Mouse (Mus musculus) embryonic facial prominence, embryonic 13.5 days (tissue): Measurements from ENCODE around the gene Faxc. TPM values are rescaled to one million over a fixed set of nuclear protein-coding genes. Genes with fewer than 3 reads are reported as not detected.

Experiments used
- ATAC-seq: fragments of 200-750 bp; cut with Nextera tagmentation; 2 replicates; pipeline ENCODE4 v1.8.0; 2017; ENCODE audit warnings: low read depth; ENCODE audit not compliant: insufficient number of reproducible peaks, insufficient read depth, low FRiP score, low TSS enrichment
- H3K27ac ChIP-seq: fragments of 300-500 bp; sonication (generic); 2 replicates; pipeline ENCODE4 v1.5.1; 2015; ENCODE audit warnings: moderate library complexity, mild to moderate bottlenecking, inconsistent platforms
- H3K27me3 ChIP-seq: fragments of 300-500 bp; sonication (generic); 2 replicates; pipeline ENCODE4 v1.6.1; 2015; ENCODE audit warnings: mild to moderate bottlenecking, inconsistent platforms
- H3K36me3 ChIP-seq: fragments of 300-500 bp; sonication (generic); 2 replicates; pipeline ENCODE4 v1.6.1; 2015; ENCODE audit warnings: mild to moderate bottlenecking, inconsistent platforms
- H3K4me1 ChIP-seq: fragments of 300-500 bp; sonication (generic); 2 replicates; pipeline ENCODE4 v1.6.1; 2015; ENCODE audit warnings: inconsistent platforms
- H3K4me2 ChIP-seq: fragments of 300-500 bp; sonication (generic); 2 replicates; pipeline ENCODE4 v1.6.1; 2015; ENCODE audit warnings: moderate library complexity, mild to moderate bottlenecking, inconsistent platforms
- H3K4me3 ChIP-seq: fragments of 300-500 bp; sonication (generic); 2 replicates; pipeline ENCODE4 v1.5.1; 2015; ENCODE audit warnings: mild to moderate bottlenecking, inconsistent platforms
- H3K9ac ChIP-seq: fragments of 300-500 bp; sonication (generic); 2 replicates; pipeline ENCODE4 v1.6.1; 2015; ENCODE audit warnings: mild to moderate bottlenecking, inconsistent platforms
- H3K9me3 ChIP-seq: fragments of 300-500 bp; sonication (generic); 2 replicates; pipeline ENCODE4 v1.6.1; 2016; ENCODE audit warnings: inconsistent platforms
- WGBS: fragments of 180-500 bp; shearing (Covaris S2); methylation state at CpG from one replicate; pipeline ENCODE4 v1.1.7; 2015; ENCODE audit warnings: mixed read lengths; 5-methylcytosine and 5-hydroxymethylcytosine counted together
- polyA plus RNA-seq: library from polyadenylated mRNA; unstranded; fragments of >200 nt; fragmentation: Nextera tagmentation; extraction: Ambion mirVana; gene quantifications from 2 replicates; pipeline ENCODE4 v1.2.1, GENCODE M21; 2015

Faxc gene
- polyA plus RNA-seq: 7.7 and 8.3 TPM in 2 replicates

DNA sequence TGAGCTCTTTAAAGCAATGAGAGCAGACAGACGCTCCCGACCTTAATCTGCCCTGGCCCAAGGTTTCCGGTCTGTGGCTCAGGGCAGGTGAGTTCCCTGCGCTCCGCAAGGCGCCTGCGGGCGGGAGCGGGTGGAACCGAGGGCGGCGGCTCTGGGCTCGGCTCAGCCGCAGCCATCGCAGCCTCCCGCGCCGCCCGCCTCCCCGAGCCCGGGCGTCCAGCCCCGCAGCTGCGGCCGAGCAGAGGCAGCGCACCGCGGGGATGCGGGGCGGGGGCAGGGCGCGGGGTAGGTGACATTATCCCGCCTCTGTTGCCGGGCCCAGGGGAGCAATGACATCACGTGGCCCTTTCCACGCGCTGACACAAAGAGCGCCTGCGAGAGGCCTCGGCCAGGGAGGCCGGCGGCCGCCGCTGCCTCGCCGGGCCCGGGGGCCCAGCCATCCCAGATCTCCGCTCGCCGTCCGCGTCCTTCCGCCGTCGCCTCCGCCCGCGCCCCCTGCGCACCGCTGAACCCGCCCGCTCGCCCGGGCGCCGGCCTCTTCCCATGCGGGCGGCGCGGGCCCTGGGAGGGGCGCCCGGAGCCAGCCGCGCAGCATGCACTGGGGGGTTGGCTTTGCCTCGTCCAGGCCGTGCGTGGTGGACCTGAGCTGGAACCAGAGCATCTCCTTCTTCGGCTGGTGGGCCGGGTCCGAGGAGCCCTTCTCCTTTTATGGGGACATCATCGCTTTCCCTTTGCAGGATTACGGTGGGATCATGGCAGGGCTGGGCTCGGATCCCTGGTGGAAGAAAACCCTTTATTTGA, at the start of gene Faxc:
TSS of gene Faxc (plus strand) at position 359 of the 801 bp plus-strand sequence.
- peak within 1 kb of the TSS; percentile 94 for H3K9ac ChIP-seq
- under 1% methylated on average over 65 of the region's 83 CpGs for WGBS
- H3K27ac ChIP-seq: peak within 1 kb of the TSS; percentile 87
- H3K27me3 ChIP-seq: no peaks in the 10 kb centered on the region
- peak; percentile 77 for ATAC-seq
- H3K9me3 ChIP-seq: no peaks in the 10 kb centered on the region
- no peaks in the 10 kb centered on the region for H3K36me3 ChIP-seq
- H3K4me3 ChIP-seq: peak within 1 kb of the TSS; percentile 81
- peak within 1 kb of the TSS; percentile 77 for H3K4me2 ChIP-seq
- H3K4me1 ChIP-seq: peaks cover 20% of the 10 kb centered on the region

DNA sequence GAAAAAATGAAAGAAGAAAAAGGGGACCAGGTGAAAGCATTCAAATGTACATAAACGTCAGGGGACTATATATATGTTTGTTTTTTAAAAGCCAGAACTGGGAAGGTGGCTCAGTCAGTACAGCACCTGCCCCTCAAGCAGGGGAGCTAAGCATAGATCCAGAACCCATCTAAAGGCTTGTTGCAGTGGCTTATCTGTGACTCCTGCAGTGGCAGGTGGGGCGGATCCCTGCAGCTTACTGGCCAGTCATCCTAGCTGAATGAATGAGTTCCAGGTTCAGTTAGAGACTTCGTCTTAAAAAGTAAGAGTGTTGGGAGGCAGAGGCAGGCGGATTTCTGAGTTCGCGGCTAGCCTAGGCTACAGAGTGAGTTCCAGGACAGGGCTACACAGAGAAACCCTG, 48.3 kb upstream of the Faxc start:
- 88% methylated on average over 6 of the region's 6 CpGs for WGBS
- no peak overlapping the region for H3K4me2 ChIP-seq
- ATAC-seq: no peak

DNA sequence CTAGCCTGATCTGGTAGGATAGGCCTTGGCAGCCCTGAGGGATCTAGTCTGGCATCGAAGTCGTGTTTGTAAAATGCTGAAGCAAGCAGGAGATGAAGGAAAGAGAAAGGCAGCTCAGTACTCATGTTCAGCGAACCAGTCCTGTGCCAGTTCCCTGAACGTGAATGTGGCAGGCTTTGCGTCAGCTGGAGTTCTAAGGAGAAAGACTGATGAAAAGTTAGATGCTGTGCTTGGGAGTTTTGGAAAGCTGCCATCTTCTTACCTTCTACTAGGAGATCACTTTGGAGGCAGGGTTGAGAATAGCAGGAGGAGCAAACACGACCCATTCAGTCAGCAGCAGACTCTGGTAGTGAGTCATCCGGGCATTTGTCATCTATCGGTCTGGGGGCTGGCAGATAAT, 45.3 kb upstream of the Faxc start:
- ATAC-seq: no peak
- H3K4me1 ChIP-seq: no peaks in the 10 kb centered on the region
- no peaks in the 10 kb centered on the region for H3K9me3 ChIP-seq
- H3K36me3 ChIP-seq: no peaks in the 10 kb centered on the region
- H3K4me2 ChIP-seq: no peak overlapping the region
- 86% methylated on average over 8 of the region's 8 CpGs for WGBS
- H3K4me3 ChIP-seq: no peak overlapping the region
- H3K27me3 ChIP-seq: no peaks in the 10 kb centered on the region
- no peak overlapping the region for H3K9ac ChIP-seq
- H3K27ac ChIP-seq: no peak overlapping the region

More for the DNA sequence above, 48.3 kb upstream of the Faxc start:
- no peak overlapping the region for H3K4me3 ChIP-seq
- H3K9ac ChIP-seq: no peak overlapping the region
- no peak overlapping the region for H3K27ac ChIP-seq
- H3K27me3 ChIP-seq: no peaks in the 10 kb centered on the region
- H3K4me1 ChIP-seq: peaks cover 7% of the 10 kb centered on the region; the same call in 1 of the 2 replicates
- no peaks in the 10 kb centered on the region for H3K9me3 ChIP-seq
- H3K36me3 ChIP-seq: no peaks in the 10 kb centered on the region

DNA sequence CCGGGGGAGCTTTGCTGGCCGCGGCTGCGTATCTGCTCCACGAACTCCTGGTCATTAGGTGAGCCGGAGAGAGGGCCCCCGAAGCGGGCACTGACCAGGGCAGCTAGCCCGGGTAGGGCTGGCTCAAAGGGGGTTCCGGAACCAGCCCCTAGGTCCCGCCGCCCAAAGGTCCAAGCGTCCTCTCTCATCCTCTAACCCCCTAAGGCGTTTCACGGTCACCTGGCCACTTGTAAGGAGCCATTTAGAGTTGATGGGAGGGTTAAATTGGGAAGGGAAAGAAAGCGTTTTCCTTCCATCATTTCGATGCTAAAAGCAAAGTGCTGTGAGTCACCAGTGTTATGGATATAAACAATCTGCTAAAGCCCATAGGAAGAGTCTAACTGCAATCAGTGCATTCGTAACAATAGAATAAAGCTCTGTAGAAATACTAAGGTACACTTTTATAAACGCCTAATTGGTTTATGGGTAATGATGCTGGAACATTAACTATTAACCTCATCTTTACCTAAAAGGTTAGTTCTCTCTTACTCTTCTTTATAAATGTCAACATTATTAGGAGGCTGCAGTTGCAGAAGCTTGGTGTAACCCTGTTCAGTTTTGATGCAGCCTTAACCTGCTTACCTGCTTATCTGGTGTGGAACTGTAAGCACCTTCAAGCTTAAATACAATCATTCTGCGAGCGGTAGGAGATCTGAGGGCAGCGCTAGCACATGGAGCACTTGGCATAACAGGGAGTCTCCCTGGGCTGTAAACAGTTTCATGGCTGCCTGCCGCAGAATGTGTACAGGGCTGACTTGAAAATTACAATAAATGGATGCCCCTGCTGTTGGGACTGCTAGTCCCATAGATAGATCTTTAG, 872 bp downstream of the Faxc start:
- peaks cover 20% of the 10 kb centered on the region for H3K4me1 ChIP-seq
- peak overlapping the region; percentile 94 for H3K9ac ChIP-seq
- WGBS: 10% methylated on average over 23 of the region's 23 CpGs
- H3K27ac ChIP-seq: peak overlapping the region; percentile 87
- H3K36me3 ChIP-seq: peaks cover 4% of the 10 kb centered on the region
- H3K27me3 ChIP-seq: no peaks in the 10 kb centered on the region
- no peak for ATAC-seq
- no peaks in the 10 kb centered on the region for H3K9me3 ChIP-seq
- peak overlapping the region; percentile 77 for H3K4me2 ChIP-seq
- H3K4me3 ChIP-seq: peak overlapping the region; percentile 81

DNA sequence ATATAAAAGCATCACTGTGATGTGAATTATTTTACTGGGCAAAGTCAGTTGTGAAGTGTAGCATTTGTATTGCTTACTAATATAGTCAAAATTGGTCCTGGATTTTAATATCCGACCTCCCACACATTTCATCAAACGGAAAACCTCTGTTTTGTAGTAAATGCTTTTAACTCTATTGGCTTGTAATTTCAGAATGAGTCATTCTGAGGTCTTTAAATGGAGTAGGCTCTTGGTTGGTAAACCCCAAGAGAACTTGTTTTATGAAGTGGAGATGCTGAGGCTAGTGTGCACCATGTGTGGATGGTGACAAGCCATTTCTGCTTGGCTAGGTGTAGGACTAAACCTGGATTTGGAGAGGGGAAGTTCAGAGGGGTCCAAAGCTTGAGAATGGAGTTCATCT, 4.2 kb downstream of the Faxc start:
- WGBS: 89% methylated on average over 2 of the region's 2 CpGs

DNA sequence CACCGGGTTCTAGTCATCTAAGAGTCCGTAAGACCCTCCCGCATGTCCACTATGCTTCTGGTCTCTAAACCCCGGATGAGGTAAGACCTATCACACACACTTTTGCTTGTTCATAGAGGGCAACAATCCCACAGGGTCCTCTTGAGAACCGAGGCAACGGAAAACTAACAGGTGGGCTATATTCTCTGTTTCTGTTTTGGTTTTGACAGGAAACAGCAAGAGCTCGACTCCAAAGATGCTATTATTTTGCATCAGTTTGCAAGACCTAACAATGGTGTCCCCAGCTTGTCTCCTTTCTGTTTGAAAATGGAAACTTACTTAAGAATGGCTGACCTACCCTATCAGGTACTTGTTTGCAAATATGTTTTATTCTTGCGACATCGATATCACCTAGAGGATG, 5.3 kb downstream of the Faxc start:
- Histone ChIP-seq H3K36me3 (peaks cover 9% of the 10 kb centered on the region), H3K4me3 (no peak overlapping the region), H3K9ac (no peak overlapping the region), H3K4me1 (peaks cover 15% of the 10 kb centered on the region), H3K9me3 (no peaks in the 10 kb centered on the region), H3K27ac (no peak overlapping the region), H3K27me3 (no peaks in the 10 kb centered on the region), H3K4me2 (no peak overlapping the region)
- WGBS: 90% methylated on average over 9 of the region's 9 CpGs
- no peak for ATAC-seq

More for the DNA sequence above, 4.2 kb downstream of the Faxc start:
- no peak for ATAC-seq
- Histone ChIP-seq H3K27me3 (no peaks in the 10 kb centered on the region), H3K9me3 (no peaks in the 10 kb centered on the region), H3K4me1 (peaks cover 20% of the 10 kb centered on the region), H3K27ac (no peak overlapping the region), H3K9ac (no peak overlapping the region), H3K4me3 (no peak overlapping the region), H3K4me2 (no peak overlapping the region), H3K36me3 (peaks cover 9% of the 10 kb centered on the region)

DNA sequence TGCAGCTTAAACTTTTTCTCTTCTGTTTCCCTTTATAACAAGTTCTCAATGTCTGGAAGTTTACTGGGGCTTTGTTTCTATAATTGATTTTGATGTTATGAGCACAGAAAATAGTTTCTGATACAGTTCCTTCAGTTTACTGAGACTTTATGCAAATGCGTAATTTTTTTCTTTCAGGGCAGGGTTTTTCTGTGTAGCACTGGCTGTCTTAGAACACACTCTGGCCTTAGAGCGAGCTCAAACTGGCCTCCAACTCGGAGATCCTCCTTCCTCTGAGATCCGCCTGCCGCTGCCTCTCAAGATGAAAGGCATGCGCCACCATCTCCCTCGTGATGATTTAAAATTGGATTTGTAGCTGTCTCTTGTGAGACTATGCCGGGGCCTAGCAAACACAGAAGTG, 6.8 kb downstream of the Faxc start:
- 85% methylated on average over 8 of the region's 8 CpGs for WGBS
- no peak overlapping the region for H3K4me2 ChIP-seq
- H3K27me3 ChIP-seq: no peaks in the 10 kb centered on the region

DNA sequence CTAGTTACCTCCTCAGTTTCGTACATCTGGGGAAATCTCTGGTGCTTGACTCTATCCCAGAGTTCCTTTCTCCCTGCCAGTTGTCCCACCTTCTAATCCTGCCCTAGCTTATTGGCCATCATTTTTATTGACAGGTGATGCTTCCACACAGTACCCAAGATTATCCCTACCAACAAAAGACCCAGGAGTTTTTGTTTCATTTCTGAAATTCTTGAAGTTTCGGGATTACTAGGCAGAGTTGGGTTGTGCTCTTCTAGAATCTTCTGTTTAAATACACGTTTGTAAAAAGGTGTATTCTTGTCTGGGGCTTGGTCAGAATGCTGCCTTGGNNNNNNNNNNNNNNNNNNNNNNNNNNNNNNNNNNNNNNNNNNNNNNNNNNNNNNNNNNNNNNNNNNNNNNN, 13.5 kb downstream of the Faxc start:
- H3K27ac ChIP-seq: no peak overlapping the region
- no peaks in the 10 kb centered on the region for H3K4me1 ChIP-seq
- H3K4me2 ChIP-seq: no peak overlapping the region
- no peaks in the 10 kb centered on the region for H3K27me3 ChIP-seq
- 84% methylated on average over 3 of the region's 3 CpGs for WGBS
- no peaks in the 10 kb centered on the region for H3K9me3 ChIP-seq
- no peak for ATAC-seq
- 0 out of 2 replicates have a peak, but pooled peaks cover 9% of the 10 kb centered on the region for H3K36me3 ChIP-seq
- H3K4me3 ChIP-seq: no peak overlapping the region
- no peak overlapping the region for H3K9ac ChIP-seq

More for the DNA sequence above, 6.8 kb downstream of the Faxc start:
- no peak for ATAC-seq
- Histone ChIP-seq H3K4me3 (no peak overlapping the region), H3K4me1 (peaks cover 8% of the 10 kb centered on the region), H3K9ac (no peak overlapping the region), H3K9me3 (no peaks in the 10 kb centered on the region), H3K27ac (no peak overlapping the region), H3K36me3 (peaks cover 12% of the 10 kb centered on the region)

DNA sequence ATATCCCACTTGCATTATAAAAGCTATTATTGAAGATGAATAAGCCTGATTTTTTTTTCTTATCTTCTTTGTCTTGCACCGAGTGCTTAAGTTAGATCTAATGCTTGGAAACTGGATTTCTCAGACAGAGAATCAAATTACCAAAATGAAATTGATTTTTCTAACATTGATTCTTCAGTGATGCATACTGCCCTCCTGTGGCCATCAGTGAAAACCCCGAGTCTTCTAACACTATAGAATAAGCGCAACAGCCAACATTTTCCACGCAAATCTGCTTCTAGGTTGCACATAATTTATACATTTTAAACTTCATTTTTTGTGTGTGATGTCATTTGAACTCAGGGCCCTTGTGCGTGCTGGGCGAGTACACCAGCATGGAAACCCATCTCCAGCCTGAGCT, 20.3 kb downstream of the Faxc start:
- Histone ChIP-seq H3K4me1 (no peaks in the 10 kb centered on the region), H3K36me3 (peaks cover 8% of the 10 kb centered on the region; the same call in 1 of the 2 replicates), H3K27ac (no peak overlapping the region), H3K4me2 (no peak overlapping the region), H3K9ac (no peak overlapping the region), H3K9me3 (no peaks in the 10 kb centered on the region), H3K27me3 (no peaks in the 10 kb centered on the region), H3K4me3 (no peak overlapping the region)
- ATAC-seq: no peak
- WGBS: 39% methylated on average over 6 of the region's 6 CpGs

DNA sequence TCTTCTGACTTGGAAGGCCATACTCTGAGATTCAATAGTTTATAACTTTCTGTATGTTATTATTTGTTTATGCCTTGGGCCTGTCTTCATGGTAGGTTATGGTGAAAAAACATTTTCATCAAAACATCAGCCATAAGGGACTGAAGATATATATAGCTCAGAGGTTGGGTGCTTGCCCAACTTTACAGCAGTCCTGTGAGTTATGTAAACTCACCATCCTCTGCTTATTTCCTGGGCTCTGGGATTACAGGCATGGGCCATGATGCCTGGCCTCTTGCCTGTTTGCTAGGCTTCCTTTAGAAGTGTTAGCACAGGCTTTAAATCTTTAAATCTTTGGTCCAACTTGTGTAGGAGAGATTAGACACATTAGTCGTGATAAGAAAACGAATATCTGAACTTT, 21.1 kb downstream of the Faxc start:
- no peak for ATAC-seq
- Histone ChIP-seq H3K4me2 (no peak overlapping the region), H3K9ac (no peak overlapping the region), H3K4me1 (no peaks in the 10 kb centered on the region), H3K9me3 (no peaks in the 10 kb centered on the region), H3K27me3 (no peaks in the 10 kb centered on the region), H3K36me3 (peaks cover 8% of the 10 kb centered on the region; the same call in 1 of the 2 replicates), H3K27ac (no peak overlapping the region), H3K4me3 (no peak overlapping the region)
- 84% methylated on average over 2 of the region's 2 CpGs for WGBS

DNA sequence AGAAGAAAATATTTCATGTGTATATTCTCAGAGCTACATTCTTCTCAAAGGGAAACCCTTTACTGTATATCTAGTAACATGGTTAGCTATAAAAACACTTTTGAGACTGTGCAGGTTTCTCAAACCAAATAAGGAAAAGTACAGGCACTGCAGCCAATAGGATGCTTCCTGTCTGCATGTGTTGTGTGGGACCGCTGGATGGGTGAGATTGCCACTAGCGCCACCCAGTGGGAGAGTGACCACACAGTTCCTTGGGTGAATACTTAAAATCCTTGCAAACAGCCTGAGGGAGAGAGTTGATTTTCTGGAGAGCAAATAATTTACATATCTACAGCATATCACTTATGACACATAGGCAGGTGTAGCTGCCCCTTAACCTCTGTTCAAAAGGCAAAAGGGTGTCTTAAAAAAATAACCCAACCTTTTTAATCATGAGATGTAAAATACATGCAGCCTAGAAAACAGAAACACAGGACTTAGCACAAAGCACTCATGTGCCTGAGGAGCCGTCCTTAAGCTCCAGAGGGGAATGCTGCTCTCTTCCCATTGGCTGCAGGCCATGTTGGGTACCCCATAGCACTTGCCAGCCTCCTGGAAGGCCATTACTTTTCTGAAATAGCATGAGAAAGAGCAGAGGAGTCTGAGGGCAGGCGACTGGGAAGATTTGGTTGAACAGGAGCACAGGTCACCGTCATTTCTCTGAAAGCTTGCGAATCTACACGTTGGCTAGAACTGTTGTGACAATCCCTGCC, 26.6 kb downstream of the Faxc start:
- Histone ChIP-seq H3K27ac (no peak overlapping the region), H3K4me3 (no peak overlapping the region), H3K4me2 (no peak overlapping the region), H3K36me3 (peaks cover 21% of the 10 kb centered on the region), H3K27me3 (no peaks in the 10 kb centered on the region), H3K4me1 (no peaks in the 10 kb centered on the region), H3K9me3 (no peaks in the 10 kb centered on the region), H3K9ac (no peak overlapping the region)
- no peak; the same call in 1 of the 2 replicates for ATAC-seq
- 60% methylated on average over 7 of the region's 7 CpGs for WGBS
